Mouse (Mus musculus) thymus, adult 2 months (tissue): ENCODE results near the gene Etfdh.

Experiments used
- CTCF ChIP-seq: fragments of 200-500 bp; IDR thresholded peaks from 2 replicates; pipeline ENCODE4 v1.5.1; 2012; ENCODE audit warnings: mild to moderate bottlenecking, control low read depth, low read length, moderate library complexity, borderline replicate concordance; ENCODE audit not compliant: control insufficient read depth, poor library complexity, insufficient read depth; ENCODE audit errors: extremely low read depth
- POLR2A ChIP-seq: fragments of 200-500 bp; IDR thresholded peaks from 2 replicates; pipeline ENCODE4 v1.6.1; 2012; ENCODE audit warnings: mild to moderate bottlenecking, low read length, control low read depth, moderate library complexity; ENCODE audit not compliant: control insufficient read depth, poor library complexity, insufficient read depth; ENCODE audit errors: extremely low read depth

- no peak for TF ChIP-seq CTCF
- no peak for TF ChIP-seq POLR2A
These were observed 49.3 kb downstream of the Etfdh start for GRCm38 (mm10) chr3:79579891-79580575.
